Mouse (Mus musculus) C2C12 (cell line): Measurements from ENCODE around the gene Ntpcr.

Source experiments
- CEBPB ChIP-seq: IDR thresholded peaks from one replicate; pipeline ENCODE4 v1.6.1; 2011; ENCODE audit warnings: low read depth, mild to moderate bottlenecking, control low read depth, moderate library complexity
- CTCF ChIP-seq: IDR thresholded peaks from one replicate; pipeline ENCODE4 v1.5.1; 2011; ENCODE audit not compliant: control insufficient read depth, insufficient read depth, insufficient read length
- FOSL1 ChIP-seq: IDR thresholded peaks from one replicate; pipeline ENCODE4 v1.8.0; 2011; ENCODE audit warnings: mild to moderate bottlenecking, low read length; ENCODE audit not compliant: poor library complexity, insufficient read depth, severe bottlenecking
- MAX ChIP-seq: IDR thresholded peaks from one replicate; pipeline ENCODE4 v1.6.1; 2011; ENCODE audit warnings: mild to moderate bottlenecking, control low read depth
- MYOD1 ChIP-seq: IDR thresholded peaks from one replicate; pipeline ENCODE4 v1.6.1; 2011; ENCODE audit warnings: low read depth; ENCODE audit not compliant: control insufficient read depth, insufficient read length
- MYOG ChIP-seq: IDR thresholded peaks from one replicate; pipeline ENCODE4 v1.6.1; 2011; ENCODE audit not compliant: control insufficient read depth, insufficient read length; ENCODE audit errors: extremely low read depth
- USF1 ChIP-seq: IDR thresholded peaks from one replicate; pipeline ENCODE4 v1.6.1; 2011; ENCODE audit warnings: low read depth, mild to moderate bottlenecking, control low read depth, moderate library complexity

DNA sequence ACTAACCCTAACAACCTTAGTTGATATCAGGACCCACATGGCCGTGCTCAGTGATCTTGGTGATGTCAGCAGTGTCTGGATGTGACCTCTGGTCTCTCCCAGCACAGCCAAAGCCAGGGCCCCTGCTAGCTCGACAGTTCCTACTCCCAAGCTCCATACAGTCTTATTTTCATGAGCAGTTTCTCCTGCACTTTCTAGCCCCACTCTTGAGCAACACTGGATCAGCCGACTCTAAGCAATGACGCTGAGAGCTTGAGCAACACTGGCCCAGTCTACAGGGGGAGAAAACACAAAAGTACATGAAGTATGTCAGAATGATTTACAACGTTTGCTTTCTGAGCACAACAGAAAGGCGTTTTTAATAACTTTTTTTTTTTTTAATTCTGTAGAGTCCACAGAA, 47.0 kb downstream of the Ntpcr start:
- TF ChIP-seq USF1 (no peak), CTCF (no peak), MAX (no peak), MYOG (no peak), CEBPB (no peak), MYOD1 (no peak), FOSL1 (no peak)
